Mouse (Mus musculus): ENCODE results near the gene Frmd4a. TPM values are rescaled to one million over a fixed set of nuclear protein-coding genes. Genes with fewer than 3 reads are reported as not detected.

Gene Frmd4a
- polyA plus RNA-seq, 2 experiments = 39.6 to 47.0 TPM

DNA sequence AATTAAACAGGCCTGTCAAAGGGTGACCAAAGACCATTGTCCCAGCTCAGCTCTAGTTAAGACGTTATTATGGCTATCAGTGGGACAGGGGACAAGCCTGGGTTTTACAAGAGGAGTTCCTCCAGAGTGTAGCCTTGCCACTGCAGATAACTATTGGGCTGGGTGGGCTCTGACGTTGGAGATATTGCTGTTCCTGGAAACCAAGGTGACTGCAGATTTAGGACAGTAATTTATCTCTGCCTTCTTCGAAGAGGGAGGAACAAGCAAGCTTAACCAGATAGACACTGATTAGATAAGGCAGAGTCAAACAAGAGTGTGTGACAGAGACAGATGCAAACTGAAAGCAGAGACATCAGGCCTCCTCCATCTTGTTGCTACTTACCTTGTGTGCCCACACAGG lies 330.3 kb downstream of the Frmd4a start:
- no peak for TF ChIP-seq POLR2A (IDR thresholded peaks at IDR 0.05; ENCODE audit: borderline replicate concordance, extremely low read depth, insufficient read depth, insufficient read length)
- WGBS = 38% methylated on average over 3 of the region's 3 CpGs
- Histone ChIP-seq H3K4me2 (replicated peaks; ENCODE audit: low read depth, low read length, severe bottlenecking) (no peak overlapping the region), H3K27ac (replicated peaks; ENCODE audit: low read depth, low read length) (no peak overlapping the region), H3K36me3 (ENCODE audit: control insufficient read depth, insufficient read depth, low read length) (peaks cover 3% of the 10 kb centered on the region; the same call in 1 of the 2 replicates), H3K27me3 (ENCODE audit: control insufficient read depth, insufficient read depth, low read length) (no peaks in the 10 kb centered on the region), H3K4me1 (ENCODE audit: control insufficient read depth, insufficient read depth, low read length) (peaks cover 34% of the 10 kb centered on the region), H3K9ac (ENCODE audit: low read depth, low read length, severe bottlenecking) (no peak overlapping the region), H3K9me3 (ENCODE audit: control insufficient read depth, low read length) (no peaks in the 10 kb centered on the region), H3K4me3 (replicated peaks; ENCODE audit: low read length) (no peak overlapping the region)
- no peak for ATAC-seq (ENCODE audit: low FRiP score, low read depth)
- DNase-seq (ENCODE audit: low spot score) = no peak

DNA sequence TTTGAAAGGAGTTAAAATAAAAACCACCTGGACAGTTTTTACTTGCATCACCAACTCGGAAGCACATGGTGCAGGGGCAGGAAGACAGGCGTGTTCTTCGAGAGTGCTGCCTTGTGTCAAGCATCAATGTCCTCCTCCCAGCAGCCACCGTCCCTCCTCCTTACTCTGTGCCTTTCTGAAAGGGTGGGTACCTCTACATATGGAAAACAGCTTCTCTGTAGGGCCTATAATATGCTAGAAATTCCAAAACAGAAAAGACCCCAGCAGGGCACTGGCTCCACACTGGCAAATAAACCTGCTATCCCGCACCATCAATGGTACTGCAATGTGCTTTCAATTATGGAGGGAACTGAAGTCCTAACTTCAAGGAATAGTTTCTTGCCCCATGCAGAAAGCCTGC lies 331.0 kb downstream of the Frmd4a start:
- 16% methylated on average over 5 of the region's 5 CpGs for WGBS
- no peak for DNase-seq (ENCODE audit: low spot score)
- no peak overlapping the region for H3K4me2 ChIP-seq (replicated peaks; ENCODE audit: low read depth, low read length, severe bottlenecking)
- no peak overlapping the region for H3K9ac ChIP-seq (ENCODE audit: low read depth, low read length, severe bottlenecking)
- no peak for TF ChIP-seq POLR2A (IDR thresholded peaks at IDR 0.05; ENCODE audit: borderline replicate concordance, extremely low read depth, insufficient read depth, insufficient read length)
- peaks cover 3% of the 10 kb centered on the region; the same call in 1 of the 2 replicates for H3K36me3 ChIP-seq (ENCODE audit: control insufficient read depth, insufficient read depth, low read length)
- H3K27ac ChIP-seq (replicated peaks; ENCODE audit: low read depth, low read length) = no peak overlapping the region
- H3K27me3 ChIP-seq (ENCODE audit: control insufficient read depth, insufficient read depth, low read length) = no peaks in the 10 kb centered on the region
- ATAC-seq (ENCODE audit: low FRiP score, low read depth) = peak; percentile 25; the same call in 1 of the 2 replicates
- H3K4me3 ChIP-seq (replicated peaks; ENCODE audit: low read length) = no peak overlapping the region
- no peaks in the 10 kb centered on the region for H3K9me3 ChIP-seq (ENCODE audit: control insufficient read depth, low read length)
- H3K4me1 ChIP-seq (ENCODE audit: control insufficient read depth, insufficient read depth, low read length) = peaks cover 36% of the 10 kb centered on the region

DNA sequence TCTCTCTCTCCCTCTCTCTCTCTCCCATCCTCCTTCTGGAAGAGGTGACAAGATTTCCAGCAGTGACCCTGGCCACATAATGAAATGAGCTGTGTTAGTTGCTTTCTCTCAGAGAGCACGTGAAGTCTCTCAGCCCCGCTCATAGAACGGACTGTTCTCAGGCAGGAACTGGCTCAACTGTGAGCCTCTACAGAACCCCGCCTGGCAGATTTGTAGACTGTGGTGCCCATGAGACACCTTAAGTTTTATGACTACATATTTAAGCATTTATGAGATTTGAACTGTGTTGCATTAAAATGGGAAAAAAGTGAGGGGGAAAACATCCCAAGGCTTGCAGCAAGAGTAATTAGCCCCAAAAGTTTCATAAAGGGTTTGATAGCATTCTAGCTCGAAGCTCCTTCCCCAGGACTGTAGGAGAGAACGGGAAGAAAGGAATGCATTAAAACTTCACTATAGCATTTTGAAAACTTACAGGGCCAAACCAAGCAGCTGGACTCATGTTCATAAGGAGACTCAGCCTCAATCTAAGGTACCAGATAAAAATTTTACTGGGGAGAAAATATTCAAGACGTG lies 339.4 kb downstream of the Frmd4a start:
- no peak overlapping the region for H3K9ac ChIP-seq (ENCODE audit: low read depth, low read length, severe bottlenecking)
- H3K4me2 ChIP-seq (replicated peaks; ENCODE audit: low read depth, low read length, severe bottlenecking) = no peak overlapping the region
- TF ChIP-seq POLR2A (IDR thresholded peaks at IDR 0.05; ENCODE audit: borderline replicate concordance, extremely low read depth, insufficient read depth, insufficient read length) = no peak
- no peak overlapping the region for H3K27ac ChIP-seq (replicated peaks; ENCODE audit: low read depth, low read length)
- DNase-seq (ENCODE audit: low spot score) = peak; percentile 91
- peaks cover 31% of the 10 kb centered on the region for H3K4me1 ChIP-seq (ENCODE audit: control insufficient read depth, insufficient read depth, low read length)
- ATAC-seq (ENCODE audit: low FRiP score, low read depth) = peak; percentile 90
- H3K9me3 ChIP-seq (ENCODE audit: control insufficient read depth, low read length) = no peaks in the 10 kb centered on the region
- no peaks in the 10 kb centered on the region for H3K36me3 ChIP-seq (ENCODE audit: control insufficient read depth, insufficient read depth, low read length)
- no peaks in the 10 kb centered on the region for H3K27me3 ChIP-seq (ENCODE audit: control insufficient read depth, insufficient read depth, low read length)
- no peak overlapping the region for H3K4me3 ChIP-seq (replicated peaks; ENCODE audit: low read length)
- WGBS = 26% methylated on average over 7 of the region's 7 CpGs

DNA sequence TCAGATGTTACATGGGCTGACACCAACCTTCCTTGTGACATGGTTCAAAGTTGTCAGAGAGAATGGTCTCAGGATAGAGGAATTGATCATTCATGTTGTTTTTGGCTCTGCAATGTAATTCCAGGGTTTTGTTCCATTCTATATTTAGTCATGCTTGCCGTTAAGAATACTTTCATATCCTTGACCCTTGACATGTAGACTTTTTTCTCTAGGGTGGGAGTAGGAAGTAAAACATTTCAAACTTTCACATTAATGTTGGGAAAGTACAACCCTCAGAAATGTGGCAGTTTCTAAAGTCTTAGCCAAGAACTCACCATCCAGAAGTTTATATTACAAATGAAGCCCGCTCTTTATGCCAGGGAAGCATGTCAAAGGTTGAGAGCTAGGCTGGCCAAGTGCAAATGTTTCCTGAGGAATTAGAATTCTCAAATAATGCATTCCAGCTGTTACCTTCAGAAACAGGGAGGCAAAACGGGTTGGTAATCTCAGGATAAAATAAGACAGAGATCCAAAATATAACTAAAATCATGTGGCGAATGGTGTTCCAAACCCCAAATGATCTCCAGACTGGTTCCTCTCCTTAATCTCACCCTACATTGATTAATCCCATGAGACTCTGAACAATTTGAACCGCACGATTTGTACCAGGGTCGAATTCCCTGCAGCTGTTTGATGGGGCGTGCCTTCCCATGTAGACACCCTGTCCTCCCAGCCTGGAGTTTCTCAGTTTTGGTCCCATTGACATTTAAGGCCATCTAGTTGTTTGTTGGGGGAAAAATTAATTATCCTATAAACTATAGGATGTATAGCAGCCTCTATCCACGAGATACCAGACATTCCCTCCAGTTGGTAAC lies 344.7 kb downstream of the Frmd4a start:
- Histone ChIP-seq H3K4me1 (ENCODE audit: control insufficient read depth, insufficient read depth, low read length) (peaks cover 18% of the 10 kb centered on the region), H3K36me3 (ENCODE audit: control insufficient read depth, insufficient read depth, low read length) (no peaks in the 10 kb centered on the region; the same call in 1 of the 2 replicates), H3K27me3 (ENCODE audit: control insufficient read depth, insufficient read depth, low read length) (no peaks in the 10 kb centered on the region), H3K4me3 (replicated peaks; ENCODE audit: low read length) (no peak overlapping the region), H3K27ac (replicated peaks; ENCODE audit: low read depth, low read length) (no peak overlapping the region), H3K9ac (ENCODE audit: low read depth, low read length, severe bottlenecking) (no peak overlapping the region), H3K9me3 (ENCODE audit: control insufficient read depth, low read length) (no peaks in the 10 kb centered on the region), H3K4me2 (replicated peaks; ENCODE audit: low read depth, low read length, severe bottlenecking) (no peak overlapping the region)
- 35% methylated on average over 9 of the region's 9 CpGs for WGBS
- ATAC-seq (ENCODE audit: low FRiP score, low read depth) = peak; percentile 77
- TF ChIP-seq POLR2A (IDR thresholded peaks at IDR 0.05; ENCODE audit: borderline replicate concordance, extremely low read depth, insufficient read depth, insufficient read length) = no peak
- peak; percentile 64 for DNase-seq (ENCODE audit: low spot score)

DNA sequence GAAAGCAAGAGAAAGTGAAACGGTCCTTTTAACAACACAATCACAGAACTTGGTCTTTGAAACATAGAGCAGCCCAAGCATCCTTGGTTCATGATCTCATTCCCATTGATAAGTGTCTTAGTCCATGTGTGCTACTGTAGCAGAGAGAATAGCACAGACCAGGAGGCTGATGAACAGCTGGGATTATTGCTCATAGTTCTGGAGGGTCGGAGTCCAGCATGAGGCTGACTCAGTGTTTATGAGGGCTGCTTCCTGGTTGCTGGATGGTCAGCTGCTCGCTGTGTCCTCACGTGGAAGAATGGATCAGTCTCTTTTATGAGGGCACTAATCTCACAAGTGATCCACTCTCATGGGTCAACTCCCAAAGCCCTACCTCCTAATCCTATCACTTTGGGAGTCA lies 347.4 kb downstream of the Frmd4a start:
- Histone ChIP-seq H3K27ac (replicated peaks; ENCODE audit: low read depth, low read length) (no peak overlapping the region), H3K36me3 (ENCODE audit: control insufficient read depth, insufficient read depth, low read length) (no peaks in the 10 kb centered on the region; the same call in 1 of the 2 replicates), H3K9ac (ENCODE audit: low read depth, low read length, severe bottlenecking) (no peak overlapping the region), H3K9me3 (ENCODE audit: control insufficient read depth, low read length) (no peaks in the 10 kb centered on the region), H3K4me1 (ENCODE audit: control insufficient read depth, insufficient read depth, low read length) (peaks cover 12% of the 10 kb centered on the region), H3K4me3 (replicated peaks; ENCODE audit: low read length) (no peak overlapping the region), H3K27me3 (ENCODE audit: control insufficient read depth, insufficient read depth, low read length) (no peaks in the 10 kb centered on the region), H3K4me2 (replicated peaks; ENCODE audit: low read depth, low read length, severe bottlenecking) (no peak overlapping the region)
- TF ChIP-seq POLR2A (IDR thresholded peaks at IDR 0.05; ENCODE audit: borderline replicate concordance, extremely low read depth, insufficient read depth, insufficient read length) = no peak
- DNase-seq (ENCODE audit: low spot score) (no peak), ATAC-seq (ENCODE audit: low FRiP score, low read depth) (no peak)
- 85% methylated on average over 4 of the region's 4 CpGs for WGBS
